Mouse (Mus musculus): ENCODE measurements around the gene Klhdc10. TPM values are rescaled to one million over a fixed set of nuclear protein-coding genes. Genes with fewer than 3 reads are reported as not detected.

Klhdc10 gene
- polyA plus RNA-seq, 1 experiment, result 29.7 TPM

DNA sequence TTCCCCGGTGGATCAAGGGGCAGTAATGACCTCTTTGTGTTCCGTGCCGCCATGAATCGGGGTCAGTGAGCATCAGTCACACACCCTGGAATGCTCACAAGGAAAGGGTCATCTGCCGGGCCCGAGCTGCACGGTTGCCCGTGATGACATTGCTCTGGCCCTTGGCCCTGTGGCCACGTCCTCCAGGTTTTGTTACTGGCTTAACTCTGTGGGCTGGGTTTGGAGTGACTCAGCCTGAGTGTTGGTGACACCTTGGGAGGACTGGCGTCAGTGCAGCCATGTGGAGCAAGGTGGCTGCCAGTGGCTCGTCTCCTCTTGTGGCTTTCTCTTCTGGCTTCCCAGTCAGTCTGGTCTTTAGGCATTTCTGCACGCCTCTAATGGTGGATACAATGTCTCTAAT lies 45.0 kb upstream of the Klhdc10 start:
- H3K27ac ChIP-seq (ENCODE audit: control insufficient read depth, insufficient read depth, low read length), result no peak overlapping the region
- H3K4me1 ChIP-seq (replicated peaks; ENCODE audit: control insufficient read depth, insufficient read depth, low read length), result peaks cover 36% of the 10 kb centered on the region
- no peak for TF ChIP-seq POLR2A (IDR thresholded peaks at IDR 0.05; ENCODE audit: control insufficient read depth, extremely low read depth, insufficient read depth, low read length, poor library complexity)
- no peak overlapping the region for H3K4me3 ChIP-seq (ENCODE audit: control insufficient read depth, insufficient read depth, low read length)
- H3K27me3 ChIP-seq (ENCODE audit: control insufficient read depth, insufficient read depth, low read length), result no peaks in the 10 kb centered on the region
- no peak for DNase-seq
- 93% methylated on average over 12 of the region's 12 CpGs for WGBS
- H3K36me3 ChIP-seq (ENCODE audit: control insufficient read depth, insufficient read depth, low read length), result no peaks in the 10 kb centered on the region

DNA sequence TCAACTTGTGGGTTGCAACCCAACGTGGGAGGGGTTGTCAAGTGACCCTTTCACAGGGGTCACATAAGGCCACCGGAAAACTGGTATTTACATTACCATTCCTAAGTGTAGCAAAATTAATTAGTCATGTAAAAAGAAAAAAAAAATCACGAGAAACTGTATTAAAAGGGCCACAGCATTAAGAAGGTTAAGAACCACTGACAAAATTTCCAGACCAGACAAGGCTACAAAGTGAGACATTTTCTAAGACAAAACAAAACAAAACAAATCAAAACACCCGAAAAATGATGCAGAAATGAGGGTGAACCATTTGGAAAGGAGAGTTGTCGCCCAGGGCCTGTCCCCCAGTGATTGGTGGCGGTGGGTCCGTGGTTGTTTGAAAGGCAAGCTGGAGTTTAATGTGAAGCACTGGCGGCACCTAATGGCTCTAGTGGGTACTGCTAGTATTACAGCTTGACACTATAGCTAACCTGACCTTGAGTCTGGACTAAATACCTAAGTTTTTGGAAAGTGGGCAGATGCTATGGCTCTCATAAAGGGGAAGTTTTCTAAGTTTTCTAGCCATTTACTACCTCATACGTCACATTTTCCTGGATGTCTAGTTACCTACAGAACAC lies 44.0 kb upstream of the Klhdc10 start:
- peak; percentile 85 for DNase-seq
- TF ChIP-seq POLR2A (IDR thresholded peaks at IDR 0.05; ENCODE audit: control insufficient read depth, extremely low read depth, insufficient read depth, low read length, poor library complexity), result no peak
- peak; percentile 56; the same call in 1 of the 2 replicates for TF ChIP-seq CTCF (IDR thresholded peaks at IDR 0.05; ENCODE audit: borderline replicate concordance, control insufficient read depth, extremely low read depth, insufficient read depth, low read length, poor library complexity)
- 27% methylated on average over 9 of the region's 9 CpGs for WGBS
- Histone ChIP-seq H3K36me3 (ENCODE audit: control insufficient read depth, insufficient read depth, low read length) (no peaks in the 10 kb centered on the region), H3K4me3 (ENCODE audit: control insufficient read depth, insufficient read depth, low read length) (no peak overlapping the region), H3K4me1 (replicated peaks; ENCODE audit: control insufficient read depth, insufficient read depth, low read length) (peaks cover 28% of the 10 kb centered on the region), H3K27me3 (ENCODE audit: control insufficient read depth, insufficient read depth, low read length) (no peaks in the 10 kb centered on the region), H3K27ac (ENCODE audit: control insufficient read depth, insufficient read depth, low read length) (no peak overlapping the region)

DNA sequence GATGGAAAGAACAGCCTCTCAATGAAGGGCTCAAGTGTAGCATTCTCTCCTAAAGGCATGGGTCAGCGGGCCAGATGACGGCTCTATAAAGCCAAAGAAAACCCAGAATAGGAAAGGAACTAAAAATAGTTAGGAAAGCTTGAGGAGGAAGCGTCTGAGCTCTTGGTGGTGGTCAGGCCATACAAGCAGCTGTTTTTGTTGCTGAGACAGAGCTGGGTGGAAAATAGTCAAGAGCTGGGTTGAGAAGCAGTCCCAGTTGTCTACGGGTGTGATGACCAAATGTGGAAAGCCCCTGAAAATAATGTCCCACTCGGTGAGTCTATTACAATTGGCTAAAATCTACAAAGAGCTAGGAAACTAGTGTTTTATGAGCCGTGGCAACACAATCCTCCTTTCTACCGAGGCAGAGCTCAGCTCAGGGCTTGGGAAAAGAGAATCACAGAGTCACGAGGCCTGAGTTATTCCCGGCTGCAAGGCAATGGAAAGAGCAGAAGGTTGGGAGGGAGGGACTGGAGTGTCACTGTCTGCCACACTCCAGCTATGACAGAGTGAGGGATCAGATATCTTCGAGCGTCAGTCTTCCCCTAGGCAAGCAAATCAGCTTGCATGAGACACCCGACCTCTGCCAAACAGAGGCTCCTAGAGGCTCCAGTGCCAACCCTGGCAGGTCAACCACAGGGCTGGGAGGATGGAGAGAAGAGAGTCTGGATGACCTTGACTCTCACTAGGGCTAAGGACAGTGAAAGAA lies 41.7 kb upstream of the Klhdc10 start:
- WGBS, result 91% methylated on average over 12 of the region's 12 CpGs
- TF ChIP-seq CTCF (IDR thresholded peaks at IDR 0.05; ENCODE audit: borderline replicate concordance, control insufficient read depth, extremely low read depth, insufficient read depth, low read length, poor library complexity) (no peak), POLR2A (IDR thresholded peaks at IDR 0.05; ENCODE audit: control insufficient read depth, extremely low read depth, insufficient read depth, low read length, poor library complexity) (no peak)
- H3K27ac ChIP-seq (ENCODE audit: control insufficient read depth, insufficient read depth, low read length), result no peak overlapping the region
- no peaks in the 10 kb centered on the region for H3K27me3 ChIP-seq (ENCODE audit: control insufficient read depth, insufficient read depth, low read length)
- no peak overlapping the region for H3K4me3 ChIP-seq (ENCODE audit: control insufficient read depth, insufficient read depth, low read length)
- H3K36me3 ChIP-seq (ENCODE audit: control insufficient read depth, insufficient read depth, low read length), result no peaks in the 10 kb centered on the region
- H3K4me1 ChIP-seq (replicated peaks; ENCODE audit: control insufficient read depth, insufficient read depth, low read length), result peaks cover 9% of the 10 kb centered on the region
- no peak for DNase-seq

DNA sequence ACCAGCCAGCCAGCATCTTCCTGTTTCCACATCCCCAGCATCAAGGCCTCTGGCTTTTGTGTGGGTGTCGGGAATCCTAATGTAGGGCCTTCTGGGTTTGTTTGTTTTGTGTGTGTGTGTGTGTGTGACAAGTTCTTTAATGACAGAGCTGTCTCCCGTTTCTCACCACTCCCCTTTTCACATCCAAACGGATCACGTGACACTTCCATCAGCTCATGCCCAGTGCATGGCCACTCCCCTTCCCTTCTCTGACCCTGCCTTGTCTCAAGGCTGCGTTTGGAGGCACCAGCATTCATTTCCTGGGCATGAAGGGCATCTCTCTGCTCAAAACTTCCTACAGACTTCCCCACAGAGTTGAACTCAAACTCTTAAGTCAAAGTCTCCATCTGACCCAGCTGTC lies 37.9 kb upstream of the Klhdc10 start:
- peaks cover 22% of the 10 kb centered on the region for H3K36me3 ChIP-seq (ENCODE audit: control insufficient read depth, insufficient read depth, low read length)
- no peak for DNase-seq
- TF ChIP-seq POLR2A (IDR thresholded peaks at IDR 0.05; ENCODE audit: control insufficient read depth, extremely low read depth, insufficient read depth, low read length, poor library complexity) (no peak), CTCF (IDR thresholded peaks at IDR 0.05; ENCODE audit: borderline replicate concordance, control insufficient read depth, extremely low read depth, insufficient read depth, low read length, poor library complexity) (no peak)
- no peak overlapping the region for H3K4me3 ChIP-seq (ENCODE audit: control insufficient read depth, insufficient read depth, low read length)
- 82% methylated on average over 5 of the region's 5 CpGs for WGBS
- H3K27ac ChIP-seq (ENCODE audit: control insufficient read depth, insufficient read depth, low read length), result no peak overlapping the region
- no peaks in the 10 kb centered on the region for H3K27me3 ChIP-seq (ENCODE audit: control insufficient read depth, insufficient read depth, low read length)
- H3K4me1 ChIP-seq (replicated peaks; ENCODE audit: control insufficient read depth, insufficient read depth, low read length), result no peaks in the 10 kb centered on the region

GRCm38 (mm10) chr6:30369291-30369690 lies 32.4 kb upstream of the Klhdc10 start:
- TF ChIP-seq CTCF (IDR thresholded peaks at IDR 0.05; ENCODE audit: borderline replicate concordance, control insufficient read depth, extremely low read depth, insufficient read depth, low read length, poor library complexity) (no peak), POLR2A (IDR thresholded peaks at IDR 0.05; ENCODE audit: control insufficient read depth, extremely low read depth, insufficient read depth, low read length, poor library complexity) (no peak)
- no peak for DNase-seq
- Histone ChIP-seq H3K36me3 (ENCODE audit: control insufficient read depth, insufficient read depth, low read length) (peaks cover 68% of the 10 kb centered on the region), H3K27me3 (ENCODE audit: control insufficient read depth, insufficient read depth, low read length) (no peaks in the 10 kb centered on the region), H3K27ac (ENCODE audit: control insufficient read depth, insufficient read depth, low read length) (no peak overlapping the region), H3K4me1 (replicated peaks; ENCODE audit: control insufficient read depth, insufficient read depth, low read length) (no peaks in the 10 kb centered on the region), H3K4me3 (ENCODE audit: control insufficient read depth, insufficient read depth, low read length) (no peak overlapping the region)
- 90% methylated on average over 3 of the region's 3 CpGs for WGBS

DNA sequence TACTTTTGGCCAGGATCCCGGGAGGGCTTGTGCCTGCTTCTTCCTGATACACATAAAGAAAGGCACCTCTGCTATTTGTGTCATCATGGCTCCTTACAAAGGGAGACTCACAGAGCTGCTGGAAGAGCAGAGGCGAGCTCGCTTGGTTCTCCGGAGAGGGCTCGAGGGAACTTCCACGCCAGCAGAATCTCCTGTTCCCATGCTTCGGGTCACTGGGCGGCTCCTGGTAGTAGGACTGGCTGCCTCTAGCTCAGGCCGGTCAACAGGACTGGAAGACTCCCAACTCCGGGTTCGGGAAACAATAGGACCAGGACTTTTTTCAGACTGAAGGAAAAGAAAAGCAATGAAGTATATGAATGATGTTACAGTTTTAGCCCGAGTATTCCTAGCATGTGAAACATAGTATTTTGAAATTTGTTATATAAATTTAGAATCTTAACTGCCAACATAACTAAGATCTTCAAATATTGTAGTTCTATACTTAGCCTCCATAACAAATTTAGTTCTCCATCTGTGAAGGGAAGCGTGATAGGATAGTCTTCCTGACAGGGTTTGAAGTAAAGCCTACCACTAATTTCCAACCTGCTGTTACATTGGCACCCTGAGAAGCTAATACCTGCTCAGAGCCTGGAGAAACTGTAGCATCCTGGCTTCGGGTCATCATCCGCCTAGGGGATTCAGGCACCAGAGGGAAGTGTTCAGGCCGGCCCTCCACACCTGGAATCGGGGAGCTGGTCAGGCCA lies 28.9 kb upstream of the Klhdc10 start:
- H3K27ac ChIP-seq (ENCODE audit: control insufficient read depth, insufficient read depth, low read length), result no peak overlapping the region
- H3K4me3 ChIP-seq (ENCODE audit: control insufficient read depth, insufficient read depth, low read length), result no peak overlapping the region
- H3K36me3 ChIP-seq (ENCODE audit: control insufficient read depth, insufficient read depth, low read length), result peaks cover 73% of the 10 kb centered on the region
- no peaks in the 10 kb centered on the region for H3K4me1 ChIP-seq (replicated peaks; ENCODE audit: control insufficient read depth, insufficient read depth, low read length)
- no peak for DNase-seq
- H3K27me3 ChIP-seq (ENCODE audit: control insufficient read depth, insufficient read depth, low read length), result no peaks in the 10 kb centered on the region
- TF ChIP-seq POLR2A (IDR thresholded peaks at IDR 0.05; ENCODE audit: control insufficient read depth, extremely low read depth, insufficient read depth, low read length, poor library complexity), result no peak
- no peak for TF ChIP-seq CTCF (IDR thresholded peaks at IDR 0.05; ENCODE audit: borderline replicate concordance, control insufficient read depth, extremely low read depth, insufficient read depth, low read length, poor library complexity)
- WGBS, result 97% methylated on average over 17 of the region's 17 CpGs

Data from thymus, adult 2 months (tissue).